Mouse (Mus musculus): ENCODE results near the gene Myl3.

GRCm38 (mm10) chr9:110751412-110751811 is 9.8 kb downstream of the Myl3 start:
- TF ChIP-seq RAD21 (IDR thresholded peaks at IDR 0.05; ENCODE audit: low read depth, low read length) (no peak), MAX (IDR thresholded peaks at IDR 0.05; ENCODE audit: low read length) (no peak), KAT2A (conservative IDR thresholded peaks at IDR 0.05; ENCODE audit: low read depth, low read length) (no peak), CTCF (IDR thresholded peaks at IDR 0.05 in 2 of 3, conservative IDR thresholded peaks at IDR 0.05 in 1 of 3; ENCODE audit: control insufficient read depth in 1 of 3, insufficient read depth in 1 of 3, low read depth in 2 of 3, low read length in 3 of 3, poor library complexity in 1 of 3, severe bottlenecking in 1 of 3) (no peak), USF2 (IDR thresholded peaks at IDR 0.05; ENCODE audit: borderline replicate concordance in 1 of 2, insufficient read depth in 1 of 2, low read depth in 1 of 2, low read length in 2 of 2) (no peak), MEF2A (IDR thresholded peaks at IDR 0.05; ENCODE audit: extremely low read depth, insufficient replicate concordance, low read depth, low read length, poor library complexity, severe bottlenecking) (no peak), BHLHE40 (IDR thresholded peaks at IDR 0.05; ENCODE audit: borderline replicate concordance, low read depth, low read length) (no peak), POLR2A (IDR thresholded peaks at IDR 0.05; ENCODE audit: control insufficient read depth in 1 of 2, insufficient read depth in 1 of 2, low read depth in 1 of 2, low read length in 2 of 2, poor library complexity in 1 of 2) (no peak)
